Mouse (Mus musculus): ENCODE measurements around the gene Ntrk3. TPM values are rescaled to one million over a fixed set of nuclear protein-coding genes. Genes with fewer than 3 reads are reported as not detected.

Gene Ntrk3
- polyA plus RNA-seq, 1 experiment from 2014 or later = 1.7 TPM

GRCm38 (mm10) chr7:78754458-78755000 is 16.7 kb upstream of the Ntrk3 start:
- Histone ChIP-seq H3K27me3 (no peaks in the 10 kb centered on the region), H3K27ac (no peak overlapping the region), H3K9me3 (no peaks in the 10 kb centered on the region), H3K4me3 (no peak overlapping the region), H3K36me3 (no peaks in the 10 kb centered on the region), H3K4me1 (no peaks in the 10 kb centered on the region), H3K4me2 (no peak overlapping the region), H3K9ac (no peak overlapping the region)
- 61% methylated on average over 8 of the region's 8 CpGs for WGBS
- ATAC-seq (ENCODE audit: insufficient number of reproducible peaks, insufficient read depth, low FRiP score, low TSS enrichment, low read depth) = no peak

DNA sequence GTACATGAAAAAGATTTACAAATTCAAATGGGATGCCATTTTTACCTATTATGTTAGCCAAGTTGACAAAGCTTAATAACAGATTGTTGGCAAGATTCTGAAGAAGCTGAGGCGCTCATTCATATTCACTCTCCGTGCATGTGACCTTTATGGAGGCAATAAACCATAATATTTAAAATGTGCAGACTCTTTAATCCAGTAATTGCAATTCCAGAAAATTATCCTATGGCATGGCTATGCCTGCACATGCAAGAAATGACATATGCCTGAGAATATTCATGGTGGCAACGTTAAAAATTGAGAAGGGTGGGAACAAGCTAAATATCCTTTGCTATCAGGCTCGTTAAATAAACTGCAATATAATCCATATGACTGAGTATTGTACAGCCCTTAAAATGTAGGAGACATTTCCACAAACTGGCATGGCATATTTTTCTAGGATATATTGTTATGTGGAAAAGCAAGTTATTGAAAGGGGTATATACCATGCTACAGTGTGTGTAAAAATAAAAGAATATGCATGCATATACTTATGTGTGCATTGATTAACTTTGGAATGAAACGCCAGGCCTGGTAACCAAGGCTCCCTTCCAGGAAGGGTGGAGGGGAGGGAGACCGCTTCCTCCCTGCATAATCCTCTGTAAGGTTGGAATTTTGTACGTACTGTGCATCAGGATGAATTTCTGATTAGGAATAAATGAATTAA is 16.1 kb upstream of the Ntrk3 start:
- WGBS = 79% methylated on average over 7 of the region's 7 CpGs
- no peak overlapping the region for H3K27ac ChIP-seq
- no peaks in the 10 kb centered on the region for H3K36me3 ChIP-seq
- no peaks in the 10 kb centered on the region for H3K9me3 ChIP-seq
- no peak overlapping the region for H3K4me2 ChIP-seq
- no peaks in the 10 kb centered on the region for H3K4me1 ChIP-seq
- no peak overlapping the region for H3K9ac ChIP-seq
- no peak overlapping the region for H3K4me3 ChIP-seq
- H3K27me3 ChIP-seq = no peaks in the 10 kb centered on the region
- no peak for ATAC-seq (ENCODE audit: insufficient number of reproducible peaks, insufficient read depth, low FRiP score, low TSS enrichment, low read depth)

GRCm38 (mm10) chr7:78752961-78753360 is 15.1 kb upstream of the Ntrk3 start:
- Histone ChIP-seq H3K27me3 (no peaks in the 10 kb centered on the region), H3K4me3 (no peak overlapping the region), H3K9me3 (no peaks in the 10 kb centered on the region), H3K4me1 (no peaks in the 10 kb centered on the region), H3K9ac (no peak overlapping the region), H3K27ac (no peak overlapping the region), H3K36me3 (no peaks in the 10 kb centered on the region), H3K4me2 (no peak overlapping the region)
- no peak for ATAC-seq (ENCODE audit: insufficient number of reproducible peaks, insufficient read depth, low FRiP score, low TSS enrichment, low read depth)
- WGBS = 89% methylated on average over 4 of the region's 4 CpGs

DNA sequence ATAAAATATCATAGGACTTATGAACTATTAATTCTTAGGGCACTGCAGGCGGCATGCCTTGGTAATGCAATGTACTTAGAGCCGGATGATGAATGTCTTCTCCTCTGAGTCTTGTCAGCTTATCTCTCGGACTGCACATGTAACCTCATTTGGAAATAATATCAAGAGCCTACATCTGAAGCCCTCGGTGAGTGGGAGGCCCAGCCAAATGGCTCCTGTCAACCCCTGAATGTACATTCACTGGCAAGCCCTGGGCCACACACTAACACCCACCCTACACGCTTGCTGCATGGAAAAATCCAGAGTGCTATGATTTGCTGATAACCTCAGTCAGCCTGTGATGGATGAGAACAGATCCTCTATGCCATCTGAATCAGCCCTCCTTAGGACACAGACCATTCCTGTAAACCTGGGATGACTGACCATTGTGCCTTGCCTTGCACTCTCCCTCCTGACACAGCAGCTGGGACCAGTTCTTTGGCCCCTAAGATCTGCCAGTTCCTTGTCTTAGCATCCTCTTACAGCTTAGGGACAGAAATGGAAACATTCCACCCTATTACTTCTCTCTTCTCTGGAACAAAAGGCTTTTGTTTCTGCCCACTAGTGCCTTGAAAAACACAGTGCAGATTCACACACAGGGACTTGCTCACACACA is 6.0 kb upstream of the Ntrk3 start:
- Histone ChIP-seq H3K27me3 (no peaks in the 10 kb centered on the region), H3K27ac (no peak overlapping the region), H3K4me2 (no peak overlapping the region), H3K36me3 (no peaks in the 10 kb centered on the region), H3K4me3 (no peak overlapping the region), H3K9ac (no peak overlapping the region), H3K9me3 (no peaks in the 10 kb centered on the region), H3K4me1 (no peaks in the 10 kb centered on the region)
- no peak for ATAC-seq (ENCODE audit: insufficient number of reproducible peaks, insufficient read depth, low FRiP score, low TSS enrichment, low read depth)
- WGBS = 76% methylated on average over 5 of the region's 5 CpGs

DNA sequence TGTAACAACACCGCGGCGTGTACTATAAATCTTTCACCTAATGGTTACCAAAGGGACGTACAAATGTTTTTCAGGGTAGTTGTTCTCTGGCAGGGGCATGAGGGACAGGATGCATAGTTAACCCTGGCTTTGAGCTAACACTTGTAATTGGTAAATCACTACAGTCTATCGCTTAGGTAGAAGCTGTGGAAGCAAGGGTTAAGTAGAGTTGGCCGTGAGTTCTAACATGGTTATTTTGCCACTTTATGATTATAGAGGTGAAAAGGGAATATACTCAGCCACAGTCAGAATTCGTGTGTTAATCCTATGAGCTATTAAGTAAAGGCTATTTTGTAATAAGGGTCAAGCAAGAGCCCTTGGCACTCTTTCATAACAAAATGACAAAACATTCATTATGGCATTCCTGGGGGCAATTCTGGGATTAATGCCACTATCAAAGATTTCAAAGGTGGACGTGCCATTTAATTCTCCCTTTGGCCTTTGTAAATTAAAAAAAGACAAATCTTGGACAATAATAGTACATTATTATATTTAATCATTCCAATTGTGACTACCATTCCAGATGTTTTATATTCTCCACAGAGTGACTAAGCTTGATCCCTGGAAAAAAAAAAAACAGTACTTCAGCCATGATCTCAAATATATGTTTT is 1.7 kb upstream of the Ntrk3 start:
- 78% methylated on average over 8 of the region's 8 CpGs for WGBS
- no peak overlapping the region for H3K27ac ChIP-seq
- no peak overlapping the region for H3K4me3 ChIP-seq
- no peak overlapping the region for H3K4me2 ChIP-seq
- H3K4me1 ChIP-seq = no peaks in the 10 kb centered on the region
- no peaks in the 10 kb centered on the region for H3K36me3 ChIP-seq
- H3K9ac ChIP-seq = no peak overlapping the region
- no peaks in the 10 kb centered on the region for H3K9me3 ChIP-seq
- ATAC-seq (ENCODE audit: insufficient number of reproducible peaks, insufficient read depth, low FRiP score, low TSS enrichment, low read depth) = no peak
- H3K27me3 ChIP-seq = no peaks in the 10 kb centered on the region

GRCm38 (mm10) chr7:78737196-78737595 is 616 bp downstream of the Ntrk3 start:
- Histone ChIP-seq H3K9me3 (no peaks in the 10 kb centered on the region), H3K4me2 (no peak overlapping the region), H3K9ac (no peak overlapping the region), H3K4me3 (no peak overlapping the region), H3K27ac (no peak overlapping the region), H3K27me3 (no peaks in the 10 kb centered on the region), H3K36me3 (no peaks in the 10 kb centered on the region), H3K4me1 (no peaks in the 10 kb centered on the region)
- 90% methylated on average over 6 of the region's 6 CpGs for WGBS
- no peak for ATAC-seq (ENCODE audit: insufficient number of reproducible peaks, insufficient read depth, low FRiP score, low TSS enrichment, low read depth)

- Histone ChIP-seq H3K27ac (no peak overlapping the region), H3K27me3 (no peaks in the 10 kb centered on the region), H3K9ac (no peak overlapping the region), H3K4me2 (no peak overlapping the region), H3K4me1 (no peaks in the 10 kb centered on the region), H3K36me3 (no peaks in the 10 kb centered on the region), H3K9me3 (no peaks in the 10 kb centered on the region), H3K4me3 (no peak overlapping the region)
- no peak for ATAC-seq (ENCODE audit: insufficient number of reproducible peaks, insufficient read depth, low FRiP score, low TSS enrichment, low read depth)
- WGBS = 86% methylated on average over 8 of the region's 8 CpGs
Observed at GRCm38 (mm10) chr7:78731391-78731790, 6.4 kb downstream of the Ntrk3 start.

DNA sequence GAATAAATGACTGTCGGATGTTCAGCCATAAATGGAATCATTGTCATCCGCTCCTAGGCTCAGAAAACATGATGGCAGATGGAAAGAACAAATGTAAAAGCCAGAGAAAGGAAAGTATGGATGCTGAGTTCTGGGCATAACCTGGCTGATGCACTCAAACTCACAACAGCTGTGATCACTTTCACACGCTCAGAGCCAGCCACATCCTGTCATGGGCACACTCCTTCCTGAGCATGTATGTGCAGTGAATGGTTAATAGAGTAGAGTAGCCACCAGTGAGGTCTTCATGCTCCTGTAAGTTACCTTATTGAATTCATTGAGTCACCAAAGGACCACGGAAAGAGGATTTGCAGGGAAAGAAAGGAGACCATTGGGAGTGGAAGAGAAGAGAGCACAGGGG is 13.2 kb downstream of the Ntrk3 start:
- WGBS = 66% methylated on average over 4 of the region's 4 CpGs
- H3K36me3 ChIP-seq = no peaks in the 10 kb centered on the region
- no peaks in the 10 kb centered on the region for H3K4me1 ChIP-seq
- no peaks in the 10 kb centered on the region for H3K9me3 ChIP-seq
- H3K27me3 ChIP-seq = no peaks in the 10 kb centered on the region
- H3K27ac ChIP-seq = no peak overlapping the region
- no peak overlapping the region for H3K4me2 ChIP-seq
- no peak overlapping the region for H3K4me3 ChIP-seq
- ATAC-seq (ENCODE audit: insufficient number of reproducible peaks, insufficient read depth, low FRiP score, low TSS enrichment, low read depth) = no peak
- no peak overlapping the region for H3K9ac ChIP-seq

- H3K4me3 ChIP-seq = no peak overlapping the region
- WGBS = 97% methylated on average over 4 of the region's 4 CpGs
- H3K4me1 ChIP-seq = no peaks in the 10 kb centered on the region
- no peak overlapping the region for H3K9ac ChIP-seq
- ATAC-seq (ENCODE audit: insufficient number of reproducible peaks, insufficient read depth, low FRiP score, low TSS enrichment, low read depth) = no peak
- no peak overlapping the region for H3K27ac ChIP-seq
- H3K9me3 ChIP-seq = no peaks in the 10 kb centered on the region
- no peak overlapping the region for H3K4me2 ChIP-seq
- no peaks in the 10 kb centered on the region for H3K27me3 ChIP-seq
- no peaks in the 10 kb centered on the region for H3K36me3 ChIP-seq
Observed at GRCm38 (mm10) chr7:78722051-78722450, 15.8 kb downstream of the Ntrk3 start.

- Histone ChIP-seq H3K4me2 (no peak overlapping the region), H3K27ac (no peak overlapping the region), H3K9me3 (no peaks in the 10 kb centered on the region), H3K27me3 (no peaks in the 10 kb centered on the region), H3K4me1 (no peaks in the 10 kb centered on the region), H3K9ac (no peak overlapping the region), H3K4me3 (no peak overlapping the region), H3K36me3 (no peaks in the 10 kb centered on the region)
- 86% methylated on average over 9 of the region's 9 CpGs for WGBS
- no peak for ATAC-seq (ENCODE audit: insufficient number of reproducible peaks, insufficient read depth, low FRiP score, low TSS enrichment, low read depth)
Observed at GRCm38 (mm10) chr7:78720989-78721816, 16.6 kb downstream of the Ntrk3 start.

- whole genome bisulfite sequencing = 72% methylated on average over 7 of the region's 7 CpGs
Observed at GRCm38 (mm10) chr7:78719795-78720460, 17.9 kb downstream of the Ntrk3 start.

More at GRCm38 (mm10) chr7:78719795-78720460, 17.9 kb downstream of the Ntrk3 start:
- no peaks in the 10 kb centered on the region for H3K27me3 ChIP-seq
- no peak overlapping the region for H3K27ac ChIP-seq
- no peak overlapping the region for H3K9ac ChIP-seq
- no peak overlapping the region for H3K4me2 ChIP-seq
- H3K4me3 ChIP-seq = no peak overlapping the region
- H3K36me3 ChIP-seq = no peaks in the 10 kb centered on the region
- ATAC-seq (ENCODE audit: insufficient number of reproducible peaks, insufficient read depth, low FRiP score, low TSS enrichment, low read depth) = no peak
- H3K4me1 ChIP-seq = no peaks in the 10 kb centered on the region
- H3K9me3 ChIP-seq = no peaks in the 10 kb centered on the region
